16 mouse cellular contexts compared by ENCODE assay signal in genomic region chr16:74191621-74192020, GRCm38 (mm10).
"Had no signal": no experiment of that assay in that cellular context is flagged by ENCODE, and none has a peak within 500 bp of the region (broad histone marks: within the 10 kb centered on the region; RNA-seq: fewer than 3 reads in every experiment).

No protein-coding gene starts in this region.

- H3K9ac ChIP-seq: lung, embryonic 15.5 days; midbrain, embryonic 13.5 days; midbrain, embryonic 15.5 days; neural tube, embryonic 12.5 days; stomach, embryonic 15.5 days had no signal

- H3K4me2 ChIP-seq: lung, embryonic 15.5 days; midbrain, embryonic 11.5 days; midbrain, embryonic 13.5 days; midbrain, embryonic 15.5 days; neural tube, embryonic 12.5 days; stomach, embryonic 15.5 days had no signal

- H3K27ac ChIP-seq: lung, embryonic 15.5 days; macrophage; midbrain, embryonic 13.5 days; midbrain, embryonic 15.5 days; neural tube, embryonic 12.5 days; stomach, embryonic 15.5 days had no signal

- H3K4me3 ChIP-seq: lung, embryonic 15.5 days; megakaryocyte, embryonic 14.5 days; midbrain, embryonic 13.5 days; midbrain, embryonic 15.5 days; neural tube, embryonic 12.5 days; stomach, embryonic 15.5 days had no signal

- H3K4me1 ChIP-seq: lung, embryonic 15.5 days; megakaryocyte, embryonic 14.5 days; neural tube, embryonic 12.5 days; stomach, embryonic 15.5 days had no signal

- H3K27me3 ChIP-seq: lung, embryonic 15.5 days; megakaryocyte, embryonic 14.5 days; midbrain, embryonic 13.5 days; midbrain, embryonic 15.5 days; neural tube, embryonic 12.5 days; stomach, embryonic 15.5 days had no signal

- H3K36me3 ChIP-seq: lung, embryonic 15.5 days; midbrain, embryonic 13.5 days; midbrain, embryonic 15.5 days; neural tube, embryonic 12.5 days; stomach, embryonic 15.5 days had no signal

- DNase-seq: lung, adult 2 months; lung, postnatal 14 days; lung, postnatal 36 days; right cerebral cortex, postnatal 14 days; thymus, adult 18-20 months; thymus, postnatal 14 days; thymus, postnatal 36 days had no signal

- ATAC-seq: lung, postnatal 0 days; midbrain, embryonic 13.5 days; midbrain, embryonic 15.5 days had no signal

- H3K9me3 ChIP-seq: lung, embryonic 15.5 days; megakaryocyte, embryonic 14.5 days; midbrain, embryonic 13.5 days; midbrain, embryonic 15.5 days; neural tube, embryonic 12.5 days; stomach, embryonic 15.5 days had no signal
